Mouse (Mus musculus) E14TG2a.4 (cell line): ENCODE data around the gene Fbp2.
"Not testable (repeated sequence)": the region's sequence is repeated elsewhere in the genome, so short reads cannot be mapped to it uniquely, and the experiment has no call there.

Source experiments
- H3K27me3 ChIP-seq: 2 replicates; pipeline ENCODE4 v1.6.1; 2014; ENCODE audit warnings: low read length, control low read depth; ENCODE audit not compliant: insufficient read depth
- H3K36me3 ChIP-seq: 2 replicates; pipeline ENCODE4 v1.6.1; 2014; ENCODE audit warnings: low read length, control low read depth; ENCODE audit not compliant: insufficient read depth
- H3K4me1 ChIP-seq: replicated peaks from 2 replicates; pipeline ENCODE4 v1.6.1; 2014; ENCODE audit warnings: low read depth, low read length, control low read depth
- H3K4me3 ChIP-seq: replicated peaks from 2 replicates; pipeline ENCODE4 v1.5.1; 2014; ENCODE audit warnings: mild to moderate bottlenecking, low read length
- H3K9me3 ChIP-seq: 2 replicates; pipeline ENCODE4 v1.6.1; 2014; ENCODE audit warnings: low read length, control low read depth
- CTCF ChIP-seq: conservative IDR thresholded peaks from 2 replicates; pipeline ENCODE4 v1.5.1; 2014; ENCODE audit warnings: low read length
- NANOG ChIP-seq: IDR thresholded peaks from 2 replicates; pipeline ENCODE4 v1.6.1; 2014; ENCODE audit warnings: borderline replicate concordance, low read length, mixed read lengths
- POU5F1 ChIP-seq: IDR thresholded peaks from 2 replicates; pipeline ENCODE4 v1.6.1; 2014; ENCODE audit warnings: low read length, borderline replicate concordance

Fbp2 gene

DNA sequence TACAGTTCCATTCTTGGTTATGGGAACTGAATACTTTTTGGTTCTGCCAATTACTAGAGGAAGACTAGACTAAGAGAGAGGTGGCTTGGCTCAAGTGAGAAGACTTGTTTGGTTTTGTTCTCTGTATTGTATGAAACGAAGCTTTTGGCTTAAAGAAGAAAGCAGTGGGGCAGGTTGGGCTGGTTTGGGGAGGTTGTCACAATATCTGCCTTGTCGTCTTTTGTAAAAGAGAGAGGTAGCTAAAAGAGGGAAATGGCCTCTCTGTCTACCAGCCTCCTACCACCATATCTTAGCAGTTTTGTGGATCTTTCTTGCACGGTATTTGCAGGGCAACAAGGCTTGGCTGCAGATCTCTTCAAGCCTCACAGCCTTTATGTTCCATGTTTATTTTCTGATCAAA, 14.0 kb upstream of the Fbp2 start:
- Histone ChIP-seq H3K9me3 (no peaks in the 10 kb centered on the region), H3K4me3 (no peak overlapping the region)

GRCm38 (mm10) chr13:62870605-62871004, 12.4 kb upstream of the Fbp2 start:
- TF ChIP-seq NANOG: no peak
- H3K36me3 ChIP-seq: no peaks in the 10 kb centered on the region
- H3K9me3 ChIP-seq: no peaks in the 10 kb centered on the region
- peaks cover 18% of the 10 kb centered on the region for H3K4me1 ChIP-seq
- no peak overlapping the region for H3K4me3 ChIP-seq
- 0 out of 2 replicates have a peak, but pooled peaks cover 1% of the 10 kb centered on the region for H3K27me3 ChIP-seq

More for the DNA sequence above, 14.0 kb upstream of the Fbp2 start:
- no peak for TF ChIP-seq POU5F1
- no peak for TF ChIP-seq NANOG
- TF ChIP-seq CTCF: no peak
- Histone ChIP-seq H3K27me3 (0 out of 2 replicates have a peak, but pooled peaks cover 3% of the 10 kb centered on the region), H3K4me1 (peaks cover 35% of the 10 kb centered on the region), H3K36me3 (no peaks in the 10 kb centered on the region)

DNA sequence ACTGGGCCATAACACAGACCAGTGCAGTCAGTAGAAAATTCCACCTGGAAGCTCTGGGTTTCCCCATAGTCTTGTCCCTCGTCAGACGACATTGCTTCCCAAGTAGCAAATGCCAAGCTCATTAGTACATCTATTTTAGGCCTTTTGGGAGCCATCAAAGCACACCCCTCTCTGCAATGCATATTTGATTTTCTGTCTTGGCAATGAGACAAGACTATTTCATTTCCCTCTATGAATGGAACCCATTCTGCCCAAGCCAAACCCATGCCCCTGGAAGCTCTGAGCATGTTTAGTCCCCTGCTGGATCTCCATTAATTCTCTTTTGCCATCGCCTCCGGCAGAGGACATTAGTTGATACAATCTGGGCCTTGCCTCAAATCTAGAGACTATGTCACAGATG, 8.6 kb upstream of the Fbp2 start:
- TF ChIP-seq NANOG (no peak), POU5F1 (no peak), CTCF (no peak)

GRCm38 (mm10) chr13:62865651-62866315, 7.6 kb upstream of the Fbp2 start:
- Histone ChIP-seq H3K9me3 (peaks cover 16% of the 10 kb centered on the region), H3K27me3 (no peaks in the 10 kb centered on the region), H3K4me3 (no peak overlapping the region), H3K4me1 (peaks cover 13% of the 10 kb centered on the region; the same call in 1 of the 2 replicates), H3K36me3 (no peaks in the 10 kb centered on the region)
- TF ChIP-seq POU5F1: no peak
- no peak for TF ChIP-seq NANOG
- TF ChIP-seq CTCF: no peak

More for the DNA sequence above, 8.6 kb upstream of the Fbp2 start:
- H3K27me3 ChIP-seq: no peaks in the 10 kb centered on the region
- H3K9me3 ChIP-seq: peaks cover 16% of the 10 kb centered on the region
- H3K4me3 ChIP-seq: no peak overlapping the region
- no peaks in the 10 kb centered on the region for H3K36me3 ChIP-seq
- H3K4me1 ChIP-seq: peaks cover 13% of the 10 kb centered on the region; the same call in 1 of the 2 replicates

GRCm38 (mm10) chr13:62863771-62864170, 5.5 kb upstream of the Fbp2 start:
- TF ChIP-seq POU5F1: no peak
- peaks cover 16% of the 10 kb centered on the region for H3K9me3 ChIP-seq
- H3K36me3 ChIP-seq: no peaks in the 10 kb centered on the region
- peaks cover 4% of the 10 kb centered on the region; the same call in 1 of the 2 replicates for H3K4me1 ChIP-seq
- H3K27me3 ChIP-seq: no peaks in the 10 kb centered on the region
- H3K4me3 ChIP-seq: no peak overlapping the region

GRCm38 (mm10) chr13:62862875-62863274, 4.7 kb upstream of the Fbp2 start:
- Histone ChIP-seq H3K9me3 (peaks cover 16% of the 10 kb centered on the region), H3K4me3 (no peak overlapping the region), H3K36me3 (no peaks in the 10 kb centered on the region), H3K27me3 (peaks cover 5% of the 10 kb centered on the region), H3K4me1 (peaks cover 12% of the 10 kb centered on the region)
- no peak for TF ChIP-seq POU5F1
- no peak for TF ChIP-seq NANOG
- TF ChIP-seq CTCF: no peak

GRCm38 (mm10) chr13:62860068-62860467, 1.8 kb upstream of the Fbp2 start:
- Histone ChIP-seq H3K9me3 (peaks cover 16% of the 10 kb centered on the region), H3K36me3 (no peaks in the 10 kb centered on the region), H3K27me3 (peaks cover 9% of the 10 kb centered on the region), H3K4me3 (no peak overlapping the region), H3K4me1 (peaks cover 30% of the 10 kb centered on the region)
- TF ChIP-seq CTCF (peak; percentile 9; the same call in 1 of the 2 replicates), POU5F1 (no peak)

DNA sequence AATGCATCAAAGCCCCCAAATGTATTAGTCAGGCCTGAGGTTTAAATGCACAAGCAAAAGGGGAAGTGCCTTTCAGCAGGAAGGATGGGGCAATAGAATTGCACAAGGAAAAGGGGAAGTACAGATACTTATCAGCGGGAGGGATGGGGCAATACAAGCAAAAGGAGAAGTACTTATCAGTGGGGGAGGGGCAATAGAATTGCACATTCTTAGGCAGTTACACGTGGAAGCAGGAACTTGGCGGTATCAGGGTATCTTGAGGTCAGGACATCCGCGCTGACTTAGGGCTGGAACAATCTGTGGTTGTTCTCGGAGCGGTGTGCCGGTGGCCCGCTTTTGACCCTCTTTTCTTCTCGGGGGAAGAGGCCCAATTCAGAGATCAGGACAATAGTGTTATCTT, 1.0 kb upstream of the Fbp2 start:
- H3K27me3 ChIP-seq, H3K4me3 ChIP-seq, H3K36me3 ChIP-seq: not testable (repeated sequence)
- peaks cover 36% of the 10 kb centered on the region for H3K4me1 ChIP-seq
- peaks cover 16% of the 10 kb centered on the region for H3K9me3 ChIP-seq

DNA sequence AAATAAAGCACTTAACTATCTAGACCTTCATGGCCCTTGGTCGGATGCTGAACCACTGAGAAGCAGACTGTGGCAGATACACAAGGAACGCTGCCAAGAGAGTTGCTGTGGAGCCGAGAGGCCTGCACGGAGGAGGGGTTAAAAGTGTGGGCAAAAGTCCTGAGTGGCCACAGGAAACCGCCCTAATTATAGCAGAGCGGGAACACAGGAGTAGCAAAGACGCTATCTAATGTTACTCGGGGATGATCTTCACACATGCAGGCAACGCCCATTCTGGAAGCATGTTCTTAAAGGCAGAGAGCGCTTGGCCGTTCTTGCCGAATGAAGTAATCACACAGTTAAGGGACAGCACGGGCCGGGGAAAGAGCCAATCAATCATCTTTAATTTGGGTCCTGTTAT, 1.4 kb downstream of the Fbp2 start:
- Histone ChIP-seq H3K4me3 (no peak overlapping the region), H3K36me3 (no peaks in the 10 kb centered on the region), H3K4me1 (peaks cover 40% of the 10 kb centered on the region), H3K27me3 (peaks cover 9% of the 10 kb centered on the region), H3K9me3 (peaks cover under 1% of the 10 kb centered on the region; the same call in 1 of the 2 replicates)
- TF ChIP-seq CTCF: no peak
- TF ChIP-seq POU5F1: no peak
- TF ChIP-seq NANOG: no peak
